Mouse (Mus musculus): ENCODE results near the gene Il17c. TPM values are rescaled to one million over a fixed set of nuclear protein-coding genes. Genes with fewer than 3 reads are reported as not detected.

Il17c gene
- polyA plus RNA-seq, 1 experiment from 2014 or later, result not detected

DNA sequence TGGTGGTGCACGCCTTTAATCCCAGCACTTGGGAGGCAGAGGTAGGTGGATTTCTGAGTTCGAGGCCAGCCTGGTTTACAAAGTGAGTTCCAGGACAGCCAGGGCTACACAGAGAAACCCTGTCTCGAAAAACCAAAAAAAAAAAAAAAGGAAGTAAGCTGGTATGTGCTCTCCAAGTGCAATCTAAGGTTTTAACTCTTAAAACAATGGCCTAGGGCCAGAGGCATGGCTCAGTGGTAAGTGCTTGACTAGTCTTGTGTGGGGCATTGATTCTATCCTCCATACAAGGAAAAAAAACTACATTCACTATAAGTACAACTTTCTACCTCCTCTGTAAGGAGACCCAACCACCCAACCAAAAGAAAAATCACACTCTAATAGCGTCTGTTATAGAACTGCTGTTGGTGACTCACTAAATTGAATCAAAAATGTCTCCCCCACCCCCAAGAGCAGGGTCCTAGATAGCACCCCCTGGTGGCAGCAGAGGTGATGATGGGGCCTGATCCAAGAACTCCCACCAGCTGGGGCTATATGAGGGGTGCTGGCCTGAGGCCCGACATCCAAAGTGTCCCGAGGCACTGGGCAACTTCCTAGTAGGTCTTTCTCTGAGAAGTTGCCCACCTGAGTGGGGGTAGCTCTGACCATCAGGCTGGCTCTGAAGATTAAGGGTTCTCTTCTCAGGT, 37.5 kb downstream of the Il17c start:
- Histone ChIP-seq H3K9ac (ENCODE audit: low read length) (no peak overlapping the region), H3K27me3 (ENCODE audit: control insufficient read depth, insufficient read depth, low read length) (peaks cover 28% of the 10 kb centered on the region), H3K4me3 (ENCODE audit: low read depth, low read length) (no peak overlapping the region), H3K9me3 (ENCODE audit: control insufficient read depth, low read length) (no peaks in the 10 kb centered on the region), H3K27ac (replicated peaks; ENCODE audit: low read depth, low read length) (no peak overlapping the region), H3K4me2 (ENCODE audit: low read depth, severe bottlenecking) (no peak overlapping the region), H3K36me3 (ENCODE audit: control insufficient read depth, insufficient read depth, low read length) (no peaks in the 10 kb centered on the region), H3K4me1 (ENCODE audit: control insufficient read depth, insufficient read depth, low read length) (peaks cover 11% of the 10 kb centered on the region)
- ATAC-seq (ENCODE audit: insufficient number of reproducible peaks, low FRiP score, low TSS enrichment, low read depth), result no peak
- 55% methylated on average over 6 of the region's 6 CpGs for WGBS
- no peak for DNase-seq (ENCODE audit: low spot score)

DNA sequence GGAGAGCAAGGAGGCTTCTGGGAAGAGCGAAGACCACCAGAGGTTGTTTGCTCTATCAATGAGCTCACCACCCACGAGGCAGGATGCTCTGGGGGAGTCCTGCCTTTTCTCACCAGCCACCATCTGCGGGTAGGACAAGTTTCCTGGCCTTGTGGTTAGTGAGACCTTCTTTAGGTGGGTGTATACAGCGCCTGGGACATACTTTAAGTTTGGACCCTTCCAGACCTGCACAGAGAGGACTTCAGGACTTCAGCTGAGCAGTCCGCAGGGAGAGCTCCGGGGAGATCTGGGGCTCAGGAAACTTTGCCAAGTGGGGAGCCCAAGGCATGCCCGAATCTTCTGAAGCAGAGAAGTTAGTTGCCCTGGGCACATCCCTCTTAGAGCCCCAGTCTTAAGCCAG, 38.2 kb downstream of the Il17c start:
- H3K27ac ChIP-seq (replicated peaks; ENCODE audit: low read depth, low read length), result no peak overlapping the region
- no peaks in the 10 kb centered on the region for H3K36me3 ChIP-seq (ENCODE audit: control insufficient read depth, insufficient read depth, low read length)
- peaks cover 28% of the 10 kb centered on the region for H3K27me3 ChIP-seq (ENCODE audit: control insufficient read depth, insufficient read depth, low read length)
- ATAC-seq (ENCODE audit: insufficient number of reproducible peaks, low FRiP score, low TSS enrichment, low read depth) (no peak), DNase-seq (ENCODE audit: low spot score) (no peak)
- H3K4me3 ChIP-seq (ENCODE audit: low read depth, low read length), result peak overlapping the region; percentile 15; the same call in 1 of the 2 replicates
- H3K4me1 ChIP-seq (ENCODE audit: control insufficient read depth, insufficient read depth, low read length), result peaks cover 11% of the 10 kb centered on the region
- peak overlapping the region; percentile 50 for H3K4me2 ChIP-seq (ENCODE audit: low read depth, severe bottlenecking)
- 34% methylated on average over 7 of the region's 7 CpGs for WGBS
- no peak overlapping the region for H3K9ac ChIP-seq (ENCODE audit: low read length)
- H3K9me3 ChIP-seq (ENCODE audit: control insufficient read depth, low read length), result no peaks in the 10 kb centered on the region

DNA sequence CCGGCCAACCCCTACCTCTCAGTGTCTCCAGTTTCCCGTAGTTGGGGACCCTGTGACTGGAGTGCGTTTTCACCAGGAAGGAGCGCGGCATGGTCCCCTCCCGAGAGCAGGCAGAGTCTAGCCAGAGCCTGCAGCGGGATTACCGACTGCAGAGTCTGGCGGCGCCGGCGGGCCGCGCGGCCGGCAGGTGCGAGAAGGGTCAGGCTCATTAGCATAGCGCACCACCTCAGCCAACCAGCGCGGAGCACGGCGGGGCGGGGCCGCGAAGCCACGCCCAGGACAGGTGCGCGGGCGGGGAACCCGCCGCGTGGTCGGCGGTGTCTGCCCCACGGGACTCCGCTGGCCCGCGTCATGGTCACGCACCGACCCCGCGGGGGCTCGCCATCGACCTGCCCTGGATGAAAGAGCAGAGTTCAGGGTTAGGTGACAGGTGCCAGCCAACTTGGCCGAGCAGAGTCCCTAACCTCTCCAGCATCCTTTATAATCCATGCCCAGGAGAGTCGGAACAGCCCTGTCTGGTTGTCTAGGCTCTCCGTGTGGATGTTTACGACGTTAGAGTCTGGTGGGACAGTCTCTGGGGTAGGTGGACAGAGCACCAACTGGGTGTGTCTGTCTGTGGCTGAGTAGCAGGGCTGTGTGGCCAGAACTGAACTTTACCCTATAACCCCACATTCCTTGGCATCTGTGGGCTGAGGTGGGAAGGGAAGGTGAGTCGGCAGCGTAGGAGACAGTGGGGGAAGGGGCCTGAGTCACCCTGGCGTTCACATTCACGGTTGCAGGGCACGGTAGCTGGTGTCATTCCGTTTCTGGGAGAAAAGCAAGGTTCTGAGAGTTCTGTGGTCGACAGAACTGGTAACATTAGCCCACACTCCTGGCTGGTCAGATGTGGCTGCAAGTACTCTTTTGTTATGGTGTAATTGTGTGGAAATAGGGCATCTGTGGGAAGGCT, 39.0 kb downstream of the Il17c start, which contains the start of gene Snai3:
TSS of gene Snai3 (minus strand) at position 210 of the 949 bp plus-strand sequence.
- no peak within 1 kb of the TSS for H3K27ac ChIP-seq (replicated peaks; ENCODE audit: low read depth, low read length)
- ATAC-seq (ENCODE audit: insufficient number of reproducible peaks, low FRiP score, low TSS enrichment, low read depth), result peak; percentile 65; the same call in 1 of the 2 replicates
- H3K36me3 ChIP-seq (ENCODE audit: control insufficient read depth, insufficient read depth, low read length), result no peaks in the 10 kb centered on the region
- H3K9me3 ChIP-seq (ENCODE audit: control insufficient read depth, low read length), result no peaks in the 10 kb centered on the region
- peak within 1 kb of the TSS; percentile 50 for H3K4me2 ChIP-seq (ENCODE audit: low read depth, severe bottlenecking)
- no peak within 1 kb of the TSS for H3K9ac ChIP-seq (ENCODE audit: low read length)
- 4% methylated on average over 56 of the region's 56 CpGs for WGBS
- peaks cover 11% of the 10 kb centered on the region for H3K4me1 ChIP-seq (ENCODE audit: control insufficient read depth, insufficient read depth, low read length)
- DNase-seq (ENCODE audit: low spot score), result peak; percentile 67
- H3K27me3 ChIP-seq (ENCODE audit: control insufficient read depth, insufficient read depth, low read length), result peaks cover 28% of the 10 kb centered on the region
- peak within 1 kb of the TSS; percentile 15 for H3K4me3 ChIP-seq (ENCODE audit: low read depth, low read length)

DNA sequence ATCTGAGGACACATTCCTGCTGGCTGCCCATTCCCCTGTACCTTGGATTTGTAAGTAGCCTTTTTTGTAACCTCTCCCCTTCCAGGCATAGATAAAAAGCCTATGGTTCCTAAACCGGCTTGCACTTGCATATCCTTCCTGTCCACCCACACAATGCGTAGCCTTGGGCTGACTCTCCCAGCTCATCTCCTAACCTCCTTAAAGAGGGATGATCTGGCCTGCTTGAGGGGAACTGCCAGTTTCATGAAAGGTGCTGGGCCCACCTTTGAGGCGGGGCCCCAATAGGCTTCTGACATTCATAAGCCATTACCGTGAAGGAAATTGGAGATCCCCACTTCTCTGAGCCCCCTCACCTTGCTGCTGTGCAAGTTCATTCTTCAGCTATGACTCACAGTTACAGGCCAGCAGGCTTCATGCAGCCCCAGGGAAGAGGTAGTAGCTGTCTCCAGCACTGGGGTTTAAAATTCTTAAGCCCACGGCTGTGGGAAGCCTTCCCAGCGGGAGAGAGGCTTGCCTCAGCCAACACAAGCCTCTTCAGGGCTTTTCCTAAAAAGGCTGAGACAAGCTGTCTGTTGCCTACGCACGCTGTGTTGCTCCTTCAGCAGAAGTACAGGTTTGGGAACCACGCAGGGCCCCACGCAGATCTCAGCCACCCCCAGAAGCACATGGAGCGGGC, 39.8 kb downstream of the Il17c start:
- whole genome bisulfite sequencing, result 65% methylated on average over 11 of the region's 11 CpGs
- H3K9me3 ChIP-seq (ENCODE audit: control insufficient read depth, low read length), result no peaks in the 10 kb centered on the region
- H3K4me1 ChIP-seq (ENCODE audit: control insufficient read depth, insufficient read depth, low read length), result peaks cover 11% of the 10 kb centered on the region
- H3K36me3 ChIP-seq (ENCODE audit: control insufficient read depth, insufficient read depth, low read length), result peaks cover 2% of the 10 kb centered on the region
- no peak overlapping the region for H3K27ac ChIP-seq (replicated peaks; ENCODE audit: low read depth, low read length)
- no peak overlapping the region for H3K9ac ChIP-seq (ENCODE audit: low read length)
- H3K27me3 ChIP-seq (ENCODE audit: control insufficient read depth, insufficient read depth, low read length), result peaks cover 28% of the 10 kb centered on the region
- no peak overlapping the region for H3K4me2 ChIP-seq (ENCODE audit: low read depth, severe bottlenecking)
- ATAC-seq (ENCODE audit: insufficient number of reproducible peaks, low FRiP score, low TSS enrichment, low read depth), result no peak
- DNase-seq (ENCODE audit: low spot score), result no peak
- no peak overlapping the region for H3K4me3 ChIP-seq (ENCODE audit: low read depth, low read length)

DNA sequence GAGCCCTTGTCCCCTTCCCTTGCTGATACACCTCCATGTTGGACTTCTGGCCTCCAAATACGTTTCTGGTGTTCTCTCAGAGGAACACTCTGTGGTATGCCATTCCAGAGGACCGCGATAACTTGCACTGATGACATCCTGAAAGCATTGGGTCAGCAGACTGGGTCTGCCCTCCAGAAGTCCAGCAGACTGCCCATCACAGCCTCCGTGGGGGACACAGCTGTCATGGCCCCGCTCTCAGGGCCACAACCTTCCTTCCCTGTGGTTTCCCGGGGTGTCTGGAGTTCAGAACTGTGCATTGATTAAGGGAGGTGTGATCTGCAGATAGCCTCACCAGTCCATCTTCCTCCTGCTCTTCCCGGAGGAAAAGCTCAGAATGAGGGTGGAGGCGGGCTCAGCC, 40.7 kb downstream of the Il17c start:
- no peak overlapping the region for H3K4me2 ChIP-seq (ENCODE audit: low read depth, severe bottlenecking)
- ATAC-seq (ENCODE audit: insufficient number of reproducible peaks, low FRiP score, low TSS enrichment, low read depth), result no peak
- no peak overlapping the region for H3K9ac ChIP-seq (ENCODE audit: low read length)
- no peak for DNase-seq (ENCODE audit: low spot score)
- H3K27me3 ChIP-seq (ENCODE audit: control insufficient read depth, insufficient read depth, low read length), result peaks cover 28% of the 10 kb centered on the region
- no peak overlapping the region for H3K4me3 ChIP-seq (ENCODE audit: low read depth, low read length)
- peaks cover 6% of the 10 kb centered on the region for H3K36me3 ChIP-seq (ENCODE audit: control insufficient read depth, insufficient read depth, low read length)
- 69% methylated on average over 8 of the region's 8 CpGs for WGBS
- no peaks in the 10 kb centered on the region for H3K9me3 ChIP-seq (ENCODE audit: control insufficient read depth, low read length)
- peaks cover 11% of the 10 kb centered on the region for H3K4me1 ChIP-seq (ENCODE audit: control insufficient read depth, insufficient read depth, low read length)
- no peak overlapping the region for H3K27ac ChIP-seq (replicated peaks; ENCODE audit: low read depth, low read length)

DNA sequence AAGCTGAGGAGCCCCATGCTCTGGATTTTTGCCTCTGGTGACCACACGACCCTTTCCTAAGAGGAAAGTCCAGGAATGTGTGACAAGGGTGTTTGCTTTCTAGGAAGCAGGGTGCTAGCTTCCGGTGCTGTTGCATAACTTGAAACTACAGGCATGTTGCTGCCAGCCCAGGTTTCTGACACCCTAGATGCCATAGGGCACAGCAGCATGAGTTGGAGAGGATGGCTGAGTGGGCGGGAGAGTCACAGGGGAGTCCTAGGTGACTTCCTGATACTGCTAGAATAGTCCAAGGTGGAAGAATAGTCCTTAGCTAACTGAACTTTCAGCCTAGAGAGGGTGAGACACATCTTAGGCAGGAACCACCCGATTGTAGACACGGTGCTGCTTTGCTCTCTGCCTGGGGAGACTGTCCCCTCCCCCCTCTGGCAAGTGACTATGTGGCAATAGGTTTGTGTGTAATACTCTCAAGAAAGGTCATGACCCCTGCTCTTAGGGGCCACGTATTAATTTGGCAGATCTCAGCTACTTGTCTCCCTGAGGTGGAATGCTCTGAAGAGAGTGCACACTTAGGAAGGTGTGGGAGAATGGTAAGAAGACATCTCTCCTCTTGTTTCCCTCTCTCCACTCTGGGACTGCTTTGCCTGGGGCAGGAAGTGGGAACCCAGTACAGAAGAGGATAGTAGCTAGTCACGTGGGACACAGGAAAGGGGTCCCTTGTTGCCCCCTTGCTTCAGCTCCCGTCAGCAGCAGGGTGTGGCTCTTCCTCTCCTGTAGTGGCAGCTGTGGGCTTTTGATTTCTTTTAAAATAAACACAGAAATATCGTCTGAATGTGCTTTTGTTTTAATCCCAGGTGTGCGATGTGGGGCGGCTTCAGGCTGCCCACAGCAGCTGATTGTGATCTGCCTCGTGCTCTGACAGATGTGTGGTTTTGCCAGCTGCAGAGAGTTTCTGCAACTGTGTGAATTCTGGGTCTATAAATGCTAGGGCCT, 42.1 kb downstream of the Il17c start:
- Histone ChIP-seq H3K4me2 (ENCODE audit: low read depth, severe bottlenecking) (no peak overlapping the region), H3K4me3 (ENCODE audit: low read depth, low read length) (no peak overlapping the region), H3K36me3 (ENCODE audit: control insufficient read depth, insufficient read depth, low read length) (peaks cover 9% of the 10 kb centered on the region), H3K9ac (ENCODE audit: low read length) (no peak overlapping the region), H3K9me3 (ENCODE audit: control insufficient read depth, low read length) (no peaks in the 10 kb centered on the region), H3K4me1 (ENCODE audit: control insufficient read depth, insufficient read depth, low read length) (peaks cover 11% of the 10 kb centered on the region), H3K27me3 (ENCODE audit: control insufficient read depth, insufficient read depth, low read length) (peaks cover 28% of the 10 kb centered on the region), H3K27ac (replicated peaks; ENCODE audit: low read depth, low read length) (no peak overlapping the region)
- no peak for DNase-seq (ENCODE audit: low spot score)
- no peak for ATAC-seq (ENCODE audit: insufficient number of reproducible peaks, low FRiP score, low TSS enrichment, low read depth)
- WGBS, result 60% methylated on average over 12 of the region's 12 CpGs

DNA sequence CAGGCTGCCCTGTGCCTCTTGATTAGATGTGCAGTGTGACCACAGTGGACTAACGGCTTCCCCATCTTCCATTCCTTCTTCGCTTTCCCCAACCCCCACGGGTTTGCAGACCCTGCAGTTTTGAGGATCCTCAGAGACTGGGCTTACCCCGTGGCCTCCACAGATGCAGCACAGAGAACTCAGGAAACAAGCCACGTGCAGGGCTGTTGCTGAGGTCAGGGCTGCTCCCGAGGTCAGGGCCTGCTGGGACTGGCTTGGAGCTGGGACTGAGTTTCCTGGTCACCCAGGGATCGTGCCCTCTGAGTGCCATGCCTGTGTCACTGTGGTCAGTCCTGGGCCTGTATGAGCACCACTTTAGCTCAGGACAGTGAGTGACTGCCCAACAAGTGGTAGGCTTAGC, 43.2 kb downstream of the Il17c start:
- Histone ChIP-seq H3K27ac (replicated peaks; ENCODE audit: low read depth, low read length) (no peak overlapping the region), H3K27me3 (ENCODE audit: control insufficient read depth, insufficient read depth, low read length) (peaks cover 20% of the 10 kb centered on the region), H3K36me3 (ENCODE audit: control insufficient read depth, insufficient read depth, low read length) (peaks cover 9% of the 10 kb centered on the region), H3K4me1 (ENCODE audit: control insufficient read depth, insufficient read depth, low read length) (peaks cover 8% of the 10 kb centered on the region), H3K4me2 (ENCODE audit: low read depth, severe bottlenecking) (no peak overlapping the region), H3K9me3 (ENCODE audit: control insufficient read depth, low read length) (no peaks in the 10 kb centered on the region), H3K4me3 (ENCODE audit: low read depth, low read length) (no peak overlapping the region), H3K9ac (ENCODE audit: low read length) (no peak overlapping the region)
- DNase-seq (ENCODE audit: low spot score) (no peak), ATAC-seq (ENCODE audit: insufficient number of reproducible peaks, low FRiP score, low TSS enrichment, low read depth) (no peak)
- WGBS, result 62% methylated on average over 7 of the region's 7 CpGs
